Mouse (Mus musculus): ENCODE measurements around the gene Map2k3.

DNA sequence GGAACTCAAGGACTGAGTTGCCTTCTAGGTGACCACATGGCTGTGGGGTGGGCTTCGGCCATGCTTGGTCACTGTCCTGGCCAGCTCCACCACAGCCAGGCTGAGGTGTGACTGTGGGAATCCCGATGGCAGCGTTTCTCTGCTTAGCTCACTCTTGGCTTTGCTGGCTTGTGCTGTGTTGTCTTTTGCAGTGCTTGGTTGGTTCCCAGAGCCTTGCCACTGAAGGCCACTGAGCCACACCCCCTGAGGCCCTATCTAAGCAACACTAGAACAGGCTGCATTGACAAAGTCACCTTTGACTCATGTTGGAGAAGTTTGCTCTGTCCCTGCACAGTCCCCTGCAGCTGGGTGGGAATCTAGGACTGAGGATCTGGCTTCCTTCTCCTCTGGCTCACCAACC lies 45.3 kb downstream of the Map2k3 start:
- no peak for TF ChIP-seq GATA1 (IDR thresholded peaks at IDR 0.05; ENCODE audit: low read length)
- TF ChIP-seq TAL1 (IDR thresholded peaks at IDR 0.05; ENCODE audit: low read length): no peak

All from erythroblast, embryonic 14.5 days (primary cell).